Mouse (Mus musculus): Measurements from ENCODE around the gene Ptgfrn.

Ptgfrn gene

DNA sequence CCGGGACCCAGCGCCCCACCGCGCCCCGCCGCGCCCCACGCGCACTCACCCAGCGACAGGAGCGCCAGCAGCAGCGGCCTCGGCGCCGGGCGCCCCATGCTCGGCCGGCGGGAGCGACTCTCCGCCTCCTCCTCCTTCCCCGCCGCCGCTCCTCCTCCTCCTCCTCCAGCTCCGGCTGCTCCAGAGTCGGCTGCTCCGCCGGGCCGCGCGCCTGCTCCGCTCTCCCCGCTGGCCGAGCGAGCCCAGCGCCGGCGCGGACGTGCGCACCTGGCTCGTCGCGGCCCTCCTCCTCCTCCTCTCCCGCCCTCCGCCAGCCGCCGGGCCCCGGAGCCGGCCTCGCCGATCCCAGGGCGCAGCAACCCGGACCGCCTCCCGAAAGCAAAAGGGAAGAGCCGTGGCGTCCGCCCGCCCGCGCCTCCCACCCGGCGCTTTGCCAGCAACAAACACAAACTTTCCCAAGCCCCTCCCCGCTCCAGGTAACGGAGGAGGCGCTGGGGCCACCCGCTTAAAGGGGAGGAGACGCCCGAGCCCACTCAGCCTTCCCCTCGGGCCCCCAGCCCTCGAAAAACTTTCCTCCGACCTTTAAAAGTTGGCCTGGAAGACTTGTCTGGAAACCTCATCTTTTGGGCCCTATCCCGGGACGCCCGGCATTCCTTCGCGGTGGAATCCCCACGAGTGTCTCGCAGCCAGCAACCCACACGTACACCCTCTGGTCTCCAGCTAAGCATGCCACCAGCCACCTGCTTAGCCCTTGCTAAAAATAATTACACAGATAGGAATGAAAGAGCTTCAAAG lies at the start of gene Ptgfrn:
Ptgfrn (minus strand) TSS at position 236 of the 795 bp plus-strand sequence.
- in situ Hi-C loops (cut with MboI, MseI) = loop anchor here in 1 of 2 experiments (5.0 to 10.0 kb wide), 2 partner anchors 135 to 187 kb away; no protein-coding TSS in a partner anchor

DNA sequence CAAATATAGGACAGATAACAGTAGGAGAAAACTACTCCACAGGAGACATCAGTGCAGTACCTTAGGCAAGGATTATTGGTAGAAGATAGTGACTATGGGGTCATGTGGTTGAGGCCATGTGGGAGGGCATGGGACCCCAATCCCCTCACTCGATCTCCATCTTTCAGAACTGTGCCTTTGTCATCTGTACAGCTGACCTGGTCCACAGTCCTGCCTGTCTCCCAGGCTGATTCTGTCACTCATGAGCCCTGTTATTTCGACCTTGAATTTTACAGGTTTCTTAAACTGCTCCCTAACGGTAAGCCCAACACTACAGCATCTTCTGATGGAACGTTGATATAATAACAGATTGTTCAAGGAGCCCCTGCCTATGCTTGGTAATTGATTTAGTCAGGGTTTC lies 49.6 kb upstream of the Ptgfrn start:
- in situ Hi-C loops (cut with MboI, MseI) = loop anchor here in 1 of 2 experiments (10.0 kb wide), 1 partner anchor 1575 kb away; the partner anchor contains the start of gene Tspan2

DNA sequence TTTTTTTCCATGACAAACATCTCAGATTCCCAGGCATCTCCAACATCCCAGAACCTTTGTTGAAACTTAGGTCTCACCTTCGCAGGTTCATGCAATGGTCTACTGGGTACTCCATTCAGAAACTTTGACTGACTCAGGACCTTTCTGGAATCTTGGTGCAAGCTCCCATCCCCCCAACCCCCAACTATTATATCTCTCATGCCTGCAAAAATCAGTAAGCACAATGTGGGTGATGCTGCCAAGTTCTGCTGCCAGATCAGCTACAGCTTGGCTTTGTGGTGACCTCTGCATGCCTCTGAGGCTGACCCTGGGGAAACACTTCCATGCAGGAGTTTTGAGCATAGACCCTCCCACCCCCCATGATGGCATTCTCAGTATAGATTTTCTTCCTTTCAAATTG lies 44.0 kb upstream of the Ptgfrn start:
- in situ Hi-C loops (cut with MboI, MseI) = no loop called here

DNA sequence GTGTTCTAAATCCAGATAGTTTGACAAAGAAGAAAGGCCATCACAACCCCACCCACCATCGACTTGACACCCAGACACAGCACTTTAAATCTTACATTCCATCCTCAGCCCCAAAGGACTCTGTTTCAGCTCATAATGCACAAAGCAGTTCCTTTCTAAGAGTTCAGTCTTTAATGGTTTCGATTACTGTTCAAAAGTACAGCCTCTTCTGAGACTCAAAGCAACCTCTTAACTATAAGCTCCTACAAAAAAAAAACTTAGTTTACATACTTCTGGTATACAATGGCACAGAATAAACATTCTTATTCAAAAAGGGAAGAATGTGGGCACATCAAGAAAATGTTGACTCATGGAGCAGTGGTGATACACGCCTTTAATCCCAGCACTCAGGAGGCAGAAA lies 43.3 kb upstream of the Ptgfrn start:
- in situ Hi-C loops (cut with MboI, MseI) = no loop called here

DNA sequence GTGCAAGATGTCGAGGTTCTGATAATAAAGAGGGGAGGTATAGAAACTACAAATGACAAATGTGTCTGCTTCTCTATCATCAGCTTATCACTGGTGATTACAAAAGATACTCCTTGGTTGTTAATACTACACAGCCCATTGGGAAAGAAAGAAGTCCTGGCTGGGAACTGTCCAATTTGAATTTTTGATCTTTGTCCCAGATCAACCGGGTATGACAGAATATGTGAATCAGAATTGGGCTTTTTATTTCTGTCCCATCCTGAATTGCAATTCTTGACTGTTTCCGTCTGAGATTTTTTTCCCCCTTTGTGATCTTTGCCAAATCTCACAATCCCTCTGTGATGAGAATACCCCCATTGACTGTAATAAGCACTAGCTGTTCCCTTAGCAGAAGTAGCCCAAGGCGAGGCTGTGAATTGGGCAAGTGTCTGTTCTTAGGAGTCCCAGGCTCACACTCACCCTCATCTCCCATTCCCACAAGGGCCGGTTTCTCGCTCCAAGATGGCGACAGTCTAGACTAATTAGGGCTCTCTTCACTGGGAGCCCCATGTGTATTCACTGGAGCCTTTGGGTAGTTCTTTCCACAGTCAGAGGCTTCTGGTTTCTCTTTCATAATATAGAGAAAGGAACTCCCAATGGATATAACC lies 36.2 kb upstream of the Ptgfrn start:
- in situ Hi-C loops (cut with MboI, MseI) = loop anchor here in 1 of 2 experiments (25.0 kb wide), 1 partner anchor 316 kb away; no protein-coding TSS in a partner anchor

DNA sequence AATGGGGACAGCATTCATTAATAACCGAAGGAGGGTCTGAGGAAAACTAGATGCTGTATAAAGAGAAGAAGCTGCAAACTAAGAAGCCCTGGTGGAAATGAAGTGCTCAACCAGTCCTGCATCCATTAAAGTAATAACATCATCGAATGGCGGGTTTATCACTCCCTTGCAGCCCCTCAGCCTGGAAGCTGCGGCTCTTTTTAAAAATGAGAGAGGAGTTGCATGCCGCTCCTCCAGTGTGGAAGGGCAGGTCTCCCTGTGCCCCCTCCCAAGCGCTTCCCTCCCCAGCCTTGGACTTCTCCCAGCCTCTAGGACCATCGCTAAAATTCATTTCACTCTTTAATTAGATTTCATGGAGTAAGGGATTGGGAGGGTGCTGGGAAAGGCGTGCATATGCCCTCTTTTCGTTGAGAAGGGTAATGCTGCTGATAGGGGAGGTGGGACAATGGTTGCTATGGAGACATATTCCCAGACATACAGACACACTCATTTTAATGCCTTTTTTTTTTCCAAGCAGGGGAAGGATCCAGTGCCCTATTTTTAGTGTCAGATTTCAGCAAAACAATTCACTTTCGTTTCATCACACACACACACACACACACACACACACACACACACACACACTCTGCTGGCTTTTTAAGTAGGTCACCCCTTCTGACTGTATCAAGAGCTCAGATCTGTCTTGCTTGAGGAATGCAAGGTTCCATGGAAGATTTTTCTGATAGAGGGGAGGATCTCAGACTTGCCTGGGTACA lies 35.4 kb upstream of the Ptgfrn start:
- in situ Hi-C loops (cut with MboI, MseI) = loop anchor here in 1 of 2 experiments (25.0 kb wide), 1 partner anchor 317 kb away; no protein-coding TSS in a partner anchor

DNA sequence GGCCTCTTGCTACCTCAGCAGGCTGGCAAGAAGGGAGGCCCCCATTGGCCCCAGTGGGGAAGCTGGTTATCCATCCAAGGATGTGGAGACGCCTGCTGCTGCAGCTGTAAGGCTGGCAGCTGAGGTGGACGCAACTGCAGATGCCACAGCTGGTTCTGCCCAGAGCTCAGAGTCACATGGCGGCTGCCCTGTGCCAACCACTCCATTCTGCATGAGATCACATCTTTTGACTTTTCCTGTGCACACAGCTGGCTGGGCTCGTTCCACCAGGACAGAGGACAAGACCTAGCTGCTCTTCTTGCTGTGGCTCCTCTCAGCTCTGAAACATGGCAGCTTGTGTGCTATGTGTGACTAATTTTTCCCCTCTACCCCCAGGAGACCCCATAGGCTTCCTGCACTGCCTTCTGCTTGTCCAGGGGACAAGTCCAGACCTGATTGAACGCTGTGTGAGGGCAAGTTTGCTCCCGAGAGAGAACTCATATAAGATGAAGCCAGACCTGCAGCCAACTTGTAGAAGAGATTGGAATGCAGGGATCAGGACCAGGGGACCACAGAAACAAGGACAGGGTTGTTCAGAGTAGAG lies 34.4 kb upstream of the Ptgfrn start:
- in situ Hi-C loops (cut with MboI, MseI) = loop anchor here in 1 of 2 experiments (5.0 to 25.0 kb wide), 2 partner anchors 33 to 318 kb away; no protein-coding TSS in a partner anchor

DNA sequence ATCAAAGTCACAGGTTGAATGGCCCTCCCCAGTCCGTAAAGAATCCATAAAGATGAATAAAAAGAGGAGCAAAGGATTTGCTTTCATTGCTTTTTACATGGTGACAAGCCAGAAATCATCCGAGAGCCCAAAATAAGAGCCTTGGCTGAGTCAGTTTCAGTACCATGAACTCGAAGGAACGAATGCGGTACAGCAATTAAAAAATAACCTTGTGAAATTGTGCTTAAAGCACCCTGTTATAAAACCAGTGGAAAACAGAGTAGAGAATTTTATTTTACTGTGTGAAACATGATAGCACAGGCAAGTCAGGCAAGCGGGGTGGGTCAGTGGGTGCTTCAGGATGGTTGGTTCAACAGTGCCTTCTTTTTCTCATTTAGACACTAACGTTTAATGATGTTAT lies 33.4 kb upstream of the Ptgfrn start:
- in situ Hi-C loops (cut with MboI, MseI) = loop anchor here in 1 of 2 experiments (5.0 to 25.0 kb wide), 2 partner anchors 34 to 319 kb away; no protein-coding TSS in a partner anchor

DNA sequence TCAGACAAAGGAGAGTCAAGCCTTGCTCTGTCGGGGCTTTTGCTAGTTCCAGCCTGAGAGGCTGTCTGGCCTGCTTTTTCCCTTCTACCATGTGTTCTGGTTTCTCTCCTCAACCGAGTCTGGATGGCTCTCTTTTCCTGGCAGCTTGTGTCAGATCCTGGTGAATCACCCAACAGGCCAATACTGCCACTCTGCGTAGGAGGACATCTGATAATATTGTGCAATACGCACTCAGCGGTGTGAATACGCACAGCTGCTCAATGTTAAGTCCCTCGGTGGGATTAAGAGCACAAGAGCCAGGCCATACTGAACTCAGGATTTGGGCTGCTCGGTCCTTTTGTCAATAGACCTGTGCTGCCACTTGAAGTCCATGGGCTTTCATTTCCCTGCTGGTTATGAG lies 31.8 kb upstream of the Ptgfrn start:
- in situ Hi-C loops (cut with MboI, MseI) = loop anchor here in 1 of 2 experiments (5.0 to 25.0 kb wide), 2 partner anchors 35 to 320 kb away; no protein-coding TSS in a partner anchor

DNA sequence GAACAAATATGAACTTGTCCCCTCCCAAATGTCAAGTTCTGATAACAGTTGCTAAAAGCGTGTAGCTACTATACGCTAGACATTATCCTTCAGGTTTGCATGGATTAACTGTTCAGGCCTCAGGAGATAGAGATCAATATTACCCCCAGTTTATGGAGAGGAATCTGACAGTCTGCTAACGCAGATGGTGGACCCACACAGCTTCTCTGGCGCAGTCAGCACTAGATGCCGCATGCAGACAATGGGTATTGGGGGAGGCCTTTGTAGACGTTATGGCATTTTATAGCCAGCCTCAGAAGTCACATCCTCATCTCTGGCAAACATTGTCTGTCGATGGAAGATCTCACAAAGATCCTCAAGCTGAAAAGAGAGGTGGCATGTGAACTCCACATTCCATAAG lies 29.9 kb upstream of the Ptgfrn start:
- in situ Hi-C loops (cut with MboI, MseI) = loop anchor here in 1 of 2 experiments (5.0 to 25.0 kb wide), 2 partner anchors 37 to 322 kb away; no protein-coding TSS in a partner anchor

DNA sequence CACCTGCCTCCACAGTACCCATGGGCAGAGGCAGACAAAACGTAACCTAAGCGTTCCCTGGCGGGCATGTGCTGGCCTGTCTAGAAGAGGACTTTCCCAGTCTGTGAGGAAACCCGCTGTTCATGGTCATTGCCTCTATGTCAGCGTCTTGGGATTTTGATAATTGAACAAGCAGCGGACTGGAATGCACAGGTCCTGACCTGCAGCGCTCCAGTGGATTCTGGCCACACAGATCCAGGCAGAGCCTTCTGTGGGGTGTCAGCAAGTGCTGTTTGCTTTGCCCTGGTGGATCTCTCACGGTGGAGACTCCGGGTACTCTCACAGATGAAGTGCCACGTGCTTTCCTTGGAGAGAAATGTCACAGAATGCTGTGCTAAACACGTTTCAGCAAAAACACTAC lies 26.4 kb upstream of the Ptgfrn start:
- in situ Hi-C loops (cut with MboI, MseI) = loop anchor here in 1 of 2 experiments (25.0 kb wide), 1 partner anchor 326 kb away; no protein-coding TSS in a partner anchor

DNA sequence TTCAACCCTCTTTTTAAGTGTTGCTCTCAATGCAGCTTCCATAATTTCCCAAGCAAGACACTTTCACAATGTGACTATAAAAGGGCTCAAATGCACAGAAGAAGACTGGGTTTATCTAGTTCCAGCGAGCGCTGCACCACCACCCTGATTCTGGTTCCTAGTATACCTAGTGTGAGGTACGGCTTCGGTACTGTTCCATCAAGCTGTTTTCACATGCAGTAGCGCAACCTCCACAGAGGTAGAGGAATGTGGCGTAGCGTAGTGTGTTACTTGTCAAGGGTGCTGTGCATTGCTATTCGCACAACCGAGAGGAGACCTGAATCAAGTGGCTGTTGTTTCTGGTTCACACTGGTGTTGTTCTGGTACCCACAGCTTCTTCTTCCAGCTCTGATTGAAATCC lies 24.8 kb upstream of the Ptgfrn start:
- in situ Hi-C loops (cut with MboI, MseI) = loop anchor here in 1 of 2 experiments (25.0 kb wide), 1 partner anchor 327 kb away; no protein-coding TSS in a partner anchor

DNA sequence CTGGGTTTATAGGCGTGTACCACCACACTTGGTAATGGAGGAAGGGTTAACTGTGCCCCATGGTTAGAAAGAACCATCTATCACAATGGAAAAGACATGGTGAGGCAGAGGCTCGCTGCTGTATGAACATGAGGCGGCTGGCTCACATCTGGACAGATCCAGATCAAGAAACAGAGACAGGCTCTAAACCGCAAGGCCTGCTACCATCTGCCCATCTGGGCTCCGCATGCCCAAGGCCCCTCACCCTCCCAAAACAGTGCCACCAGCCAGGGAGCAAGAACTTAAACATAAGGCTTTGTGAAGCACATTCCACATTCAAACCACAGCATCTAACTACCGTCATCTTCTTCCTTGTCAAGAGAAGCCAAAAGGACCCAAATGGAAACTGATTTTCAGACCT lies 22.9 kb upstream of the Ptgfrn start:
- in situ Hi-C loops (cut with MboI, MseI) = loop anchor here in 1 of 2 experiments (25.0 kb wide), 1 partner anchor 329 kb away; no protein-coding TSS in a partner anchor

DNA sequence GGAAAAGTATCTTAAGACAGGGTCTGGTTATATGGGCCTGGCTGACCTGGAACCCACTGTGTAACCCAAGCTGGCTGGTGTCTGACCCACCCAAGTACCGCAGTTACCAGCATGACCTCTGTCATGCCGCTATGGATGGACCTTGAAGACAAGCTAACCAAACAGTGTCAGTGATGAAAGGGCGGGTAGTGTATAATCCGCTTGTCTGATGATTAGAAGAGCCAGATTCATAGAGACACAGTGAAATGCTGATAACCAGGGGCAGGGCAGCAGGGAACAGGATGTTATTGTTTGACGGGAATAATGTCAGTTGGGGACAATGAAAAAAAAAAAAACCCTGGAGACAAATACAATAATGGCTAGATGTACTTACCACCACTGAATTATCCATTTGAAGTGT lies 21.7 kb upstream of the Ptgfrn start:
- in situ Hi-C loops (cut with MboI, MseI) = loop anchor here in 1 of 2 experiments (25.0 kb wide), 1 partner anchor 331 kb away; no protein-coding TSS in a partner anchor

DNA sequence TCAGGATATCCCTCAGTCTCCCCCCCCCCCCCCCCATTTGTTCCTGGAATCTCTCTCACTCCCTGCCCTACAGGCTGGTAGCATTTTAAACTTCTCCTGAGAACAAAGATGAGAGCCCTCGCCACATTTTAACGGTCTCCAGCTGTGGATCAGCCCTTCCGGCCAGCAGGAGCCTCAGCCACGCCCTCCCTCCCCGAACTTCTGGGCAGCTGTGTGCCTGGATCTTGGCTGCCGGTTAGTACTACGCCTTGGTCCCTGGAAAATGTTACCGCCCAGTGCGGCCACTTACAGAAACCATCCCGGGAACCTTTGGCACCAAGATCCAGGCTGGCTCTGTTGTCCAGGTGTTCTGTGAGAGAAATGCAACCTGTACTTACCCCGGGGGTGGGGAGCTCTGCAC lies 20.4 kb upstream of the Ptgfrn start:
- in situ Hi-C loops (cut with MboI, MseI) = loop anchor here in 1 of 2 experiments (25.0 kb wide), 1 partner anchor 332 kb away; no protein-coding TSS in a partner anchor

DNA sequence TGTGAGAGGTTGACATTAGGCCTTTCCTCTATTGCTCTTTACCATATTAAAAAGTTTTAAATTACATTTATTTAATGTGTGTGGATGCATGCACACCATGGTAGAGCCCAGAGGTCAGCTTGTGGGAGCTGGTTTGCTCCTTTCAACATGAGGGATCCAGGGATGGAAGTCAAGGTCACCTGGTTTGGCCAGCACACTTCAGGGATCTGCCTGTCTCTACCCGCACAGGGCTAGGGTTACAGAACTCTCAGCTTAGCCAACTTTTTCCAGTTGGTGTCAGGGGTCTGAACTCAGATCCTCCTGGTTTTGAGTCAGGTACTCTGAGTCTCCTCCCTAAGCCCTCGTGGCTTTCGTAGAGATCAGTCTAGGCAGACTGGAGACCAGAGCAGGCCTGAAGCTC lies 19.5 kb upstream of the Ptgfrn start:
- in situ Hi-C loops (cut with MboI, MseI) = loop anchor here in 1 of 2 experiments (5.0 to 25.0 kb wide), 2 partner anchors 88 to 333 kb away; no protein-coding TSS in a partner anchor

DNA sequence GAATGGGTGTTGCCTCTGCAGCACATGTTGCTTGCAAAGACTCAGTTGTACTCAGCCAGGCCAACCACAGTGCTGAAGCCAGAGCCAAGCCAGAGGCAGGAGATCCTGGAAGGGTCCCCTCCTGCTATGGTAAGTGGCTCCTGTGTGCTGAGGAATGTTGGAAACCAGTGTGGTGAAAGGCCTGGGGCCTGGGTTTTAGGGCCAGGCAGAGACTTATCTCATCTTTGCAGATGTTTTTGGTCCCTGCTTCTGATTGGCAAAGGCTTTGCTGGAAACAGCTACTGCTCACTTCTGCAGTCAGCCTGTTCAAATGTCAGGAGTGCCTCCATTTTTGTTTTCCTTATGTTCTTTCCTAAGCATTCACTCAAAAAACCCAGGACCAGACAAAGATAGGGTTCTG lies 19.0 kb upstream of the Ptgfrn start:
- in situ Hi-C loops (cut with MboI, MseI) = loop anchor here in 1 of 2 experiments (5.0 to 25.0 kb wide), 2 partner anchors 88 to 333 kb away; no protein-coding TSS in a partner anchor

DNA sequence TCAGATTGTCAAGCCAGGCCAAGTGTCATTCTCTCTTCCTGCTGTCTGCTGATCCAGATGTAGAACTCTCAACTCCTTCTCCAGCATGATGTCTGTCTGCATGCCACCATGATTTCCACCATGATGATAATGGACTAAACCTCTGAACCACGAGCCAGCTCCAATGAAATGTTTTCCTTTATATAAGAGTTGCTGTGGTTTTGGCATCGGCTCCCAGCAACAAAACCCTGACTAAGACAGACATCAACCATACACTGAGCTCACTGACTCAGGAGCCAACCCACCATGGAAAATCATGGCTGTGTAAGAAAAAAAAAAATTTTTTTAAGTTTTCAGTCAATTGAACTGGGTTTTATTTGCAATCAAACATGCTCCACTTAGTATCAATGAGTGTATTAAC lies 17.7 kb upstream of the Ptgfrn start:
- in situ Hi-C loops (cut with MboI, MseI) = loop anchor here in 1 of 2 experiments (5.0 to 25.0 kb wide), 2 partner anchors 90 to 335 kb away; no protein-coding TSS in a partner anchor

DNA sequence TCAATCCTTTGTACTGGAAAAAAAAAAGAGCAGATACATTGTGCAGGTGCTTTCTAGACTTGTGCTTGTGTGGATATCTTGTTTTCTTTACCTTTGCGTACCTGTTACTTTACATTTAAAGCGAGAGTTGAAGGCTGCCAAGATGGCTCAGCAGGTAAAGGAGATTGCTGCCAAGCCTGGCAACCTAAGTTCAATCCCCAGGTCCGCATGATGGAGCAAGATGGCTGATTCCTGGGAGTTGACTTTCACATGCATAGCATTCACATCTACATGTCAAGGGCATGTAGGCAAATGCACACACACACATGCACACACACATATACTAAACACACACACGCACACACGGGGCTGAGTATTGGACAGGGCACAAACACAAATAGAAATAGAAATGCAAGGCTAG lies 14.6 kb upstream of the Ptgfrn start:
- in situ Hi-C loops (cut with MboI, MseI) = loop anchor here in 1 of 2 experiments (5.0 to 25.0 kb wide), 2 partner anchors 93 to 338 kb away; no protein-coding TSS in a partner anchor

DNA sequence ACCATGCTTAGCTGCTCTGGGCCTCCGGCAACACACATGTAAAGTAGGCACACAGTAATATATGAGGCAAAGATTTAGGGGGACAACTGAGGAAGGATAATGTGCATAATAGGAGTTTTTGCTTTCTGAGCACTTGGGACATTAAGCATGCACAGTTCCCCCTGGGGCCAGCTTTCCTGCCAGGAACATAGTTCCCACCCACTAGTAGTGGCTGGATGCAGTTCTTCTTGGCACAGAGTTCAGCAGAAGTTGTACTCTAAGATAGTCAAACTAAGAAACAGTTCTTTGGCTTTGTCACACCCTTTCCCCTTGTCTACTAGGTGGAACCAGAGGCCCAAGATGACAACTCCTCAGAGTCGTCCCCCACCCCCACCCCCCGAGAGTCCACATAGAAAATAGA lies 12.4 kb upstream of the Ptgfrn start:
- in situ Hi-C loops (cut with MboI, MseI) = no loop called here

Measured in T-helper 17 cell (primary cell).